Mouse (Mus musculus) MEL (cell line): Measurements from ENCODE around the gene Vmn1r198. TPM values are rescaled to one million over a fixed set of nuclear protein-coding genes. Genes with fewer than 3 reads are reported as not detected.

ENCODE experiments used
- DNase-seq: peaks from one replicate; pipeline ENCODE4 v3.0.0; 2011; ENCODE audit warnings: low read depth, low spot score
- H3K27ac ChIP-seq: 2 replicates; pipeline ENCODE4 v1.5.1; 2012; ENCODE audit warnings: low read depth, mild to moderate bottlenecking, control low read depth, low read length, moderate library complexity; ENCODE audit not compliant: control insufficient read depth
- H3K27me3 ChIP-seq, 2 experiments: fragments of 150-350 bp in 1 of 2; sonication (generic) in 1 of 2; 2 replicates each; pipeline ENCODE4 v1.6.1; 2012; ENCODE audit warnings: low read length in 2 of 2, mild to moderate bottlenecking in 2 of 2, improper control_type of control experiment in 1 of 2, moderate library complexity in 1 of 2; ENCODE audit not compliant: insufficient read depth in 2 of 2, control insufficient read depth in 1 of 2
- H3K36me3 ChIP-seq, 2 experiments: 2 replicates each; pipeline ENCODE4 v1.6.1; 2012 to 2014; ENCODE audit warnings: low read length in 2 of 2, improper control_type of control experiment in 1 of 2, inconsistent platforms in 1 of 2, mild to moderate bottlenecking in 1 of 2; ENCODE audit not compliant: insufficient read depth in 2 of 2, control insufficient read depth in 1 of 2
- H3K4me1 ChIP-seq, 2 experiments: fragments of 150-350 bp in 1 of 2; sonication (generic) in 1 of 2; 2 replicates each; pipeline ENCODE4 v1.6.1; 2012; ENCODE audit warnings: low read length in 2 of 2, improper control_type of control experiment in 1 of 2, mild to moderate bottlenecking in 1 of 2; ENCODE audit not compliant: insufficient read depth in 2 of 2, control insufficient read depth in 1 of 2
- H3K4me3 ChIP-seq, 2 experiments: fragments of 150-350 bp in 1 of 2; sonication (generic) in 1 of 2; 2 replicates each; pipeline ENCODE4 v1.5.1; 2012; ENCODE audit warnings: low read depth in 2 of 2, low read length in 2 of 2, mild to moderate bottlenecking in 2 of 2, moderate library complexity in 2 of 2, control low read depth in 1 of 2, improper control_type of control experiment in 1 of 2; ENCODE audit not compliant: control insufficient read depth in 1 of 2, insufficient read depth in 1 of 2
- H3K79me2 ChIP-seq: 2 replicates; pipeline ENCODE4 v1.6.1; 2012; ENCODE audit warnings: mild to moderate bottlenecking, low read length, moderate library complexity; ENCODE audit not compliant: control insufficient read depth, poor library complexity, insufficient read depth
- H3K9ac ChIP-seq: 2 replicates; pipeline ENCODE4 v1.6.1; 2012; ENCODE audit warnings: low read depth, mild to moderate bottlenecking, control low read depth, low read length, moderate library complexity; ENCODE audit not compliant: control insufficient read depth, poor library complexity, severe bottlenecking
- H3K9me3 ChIP-seq: fragments of 150-350 bp; sonication (generic); replicated peaks from 2 replicates; pipeline ENCODE4 v1.6.1; 2012; ENCODE audit warnings: mild to moderate bottlenecking, low read length, improper control_type of control experiment, moderate library complexity; ENCODE audit not compliant: insufficient read depth
- E2F4 ChIP-seq: IDR thresholded peaks from 2 replicates; pipeline ENCODE4 v1.6.1; 2011; ENCODE audit warnings: low read depth, low read length, improper control_type of control experiment, borderline replicate concordance
- ELF1 ChIP-seq: IDR thresholded peaks from 2 replicates; pipeline ENCODE4 v1.6.1; 2014; ENCODE audit warnings: low read depth, mild to moderate bottlenecking, inconsistent platforms, low read length, improper control_type of control experiment, moderate library complexity
- ETS1 ChIP-seq: IDR thresholded peaks from 2 replicates; pipeline ENCODE4 v1.6.1; 2012; ENCODE audit warnings: low read depth, mild to moderate bottlenecking, inconsistent platforms, low read length, improper control_type of control experiment, moderate library complexity
- MAX ChIP-seq: IDR thresholded peaks from 2 replicates; pipeline ENCODE4 v1.6.1; 2011; ENCODE audit warnings: low read length, improper control_type of control experiment
- MAZ ChIP-seq: IDR thresholded peaks from 2 replicates; pipeline ENCODE4 v1.6.1; 2012; ENCODE audit warnings: low read depth, mild to moderate bottlenecking, inconsistent platforms, low read length, improper control_type of control experiment
- POLR2A ChIP-seq, 2 experiments: IDR thresholded peaks; 2 replicates each; pipeline ENCODE4 v1.6.1; 2011 to 2012; ENCODE audit warnings: low read length in 2 of 2, mild to moderate bottlenecking in 2 of 2, control low read depth in 1 of 2, improper control_type of control experiment in 1 of 2, low read depth in 1 of 2, moderate library complexity in 1 of 2; ENCODE audit not compliant: control insufficient read depth in 1 of 2, insufficient read depth in 1 of 2, poor library complexity in 1 of 2
- TCF12 ChIP-seq: IDR thresholded peaks from 2 replicates; pipeline ENCODE4 v1.6.1; 2014; ENCODE audit warnings: low read depth, mild to moderate bottlenecking, inconsistent platforms, low read length, improper control_type of control experiment, moderate library complexity
- ZC3H11A ChIP-seq: IDR thresholded peaks from 2 replicates; pipeline ENCODE4 v1.6.1; 2012; ENCODE audit warnings: low read depth, mild to moderate bottlenecking, inconsistent platforms, low read length, improper control_type of control experiment
- polyA plus RNA-seq, 2 experiments: library from polyadenylated mRNA; stranded (reverse) in 1 of 2; unstranded in 1 of 2; fragments of >175 nt in 1 of 2; fragments of >200 nt in 1 of 2; gene quantifications; 2 replicates each; pipeline versions ENCODE4 v1.2.1 to v1.2.4; 2012; ENCODE audit warnings: low replicate concordance in 2 of 2, low read depth in 1 of 2; ENCODE audit not compliant: insufficient read length in 2 of 2, insufficient read depth in 1 of 2, missing spikeins in 1 of 2
- total RNA-seq: library from RNA; depleted of rRNA; stranded (reverse); fragments of 300-350 nt; gene quantifications from 2 replicates; pipeline ENCODE4 v1.2.3, GENCODE M21; 2012; rRNA removed

Gene Vmn1r198
- total and polyA plus RNA-seq, 3 experiments: not detected

DNA sequence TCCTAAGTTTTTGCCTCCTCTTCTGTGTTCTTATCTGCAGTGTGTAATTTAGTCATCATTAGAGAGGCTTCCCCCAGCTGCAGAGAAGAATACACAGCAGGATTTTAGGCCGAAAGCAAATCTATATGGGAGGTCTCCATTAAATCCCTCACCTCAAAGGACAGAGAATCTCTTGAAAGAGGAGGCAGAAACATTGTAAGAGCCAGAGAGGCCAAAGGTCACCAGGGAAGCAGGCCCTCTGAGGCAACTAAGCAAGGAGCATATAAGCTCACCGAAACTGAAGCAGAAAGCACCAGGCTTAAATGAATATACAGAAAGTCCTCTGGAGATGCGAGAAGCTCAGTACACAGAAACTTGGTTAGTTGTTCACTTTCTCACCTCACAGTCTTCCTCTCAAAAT, 39.9 kb downstream of the Vmn1r198 start, which contains the start of gene Vmn1r200:
Gene Vmn1r200, plus strand, starts transcription at position 301 of the 400 bp plus-strand sequence.
- Histone ChIP-seq H3K4me1 (no peaks in the 10 kb centered on the region), H3K27ac (no peak within 1 kb of the TSS), H3K36me3 (no peaks in the 10 kb centered on the region), H3K9ac (no peak within 1 kb of the TSS), H3K27me3 (no peaks in the 10 kb centered on the region), H3K79me2 (no peaks in the 10 kb centered on the region), H3K4me3 (no peak within 1 kb of the TSS), H3K9me3 (no peaks in the 10 kb centered on the region)
- TF ChIP-seq POLR2A (IDR thresholded peaks at IDR 0.05; ENCODE audit: control insufficient read depth in 1 of 2, insufficient read depth in 1 of 2, low read depth in 1 of 2, low read length in 2 of 2, poor library complexity in 1 of 2): no peak
- no peak for TF ChIP-seq ZC3H11A
- TF ChIP-seq ELF1: no peak
- no peak for DNase-seq

DNA sequence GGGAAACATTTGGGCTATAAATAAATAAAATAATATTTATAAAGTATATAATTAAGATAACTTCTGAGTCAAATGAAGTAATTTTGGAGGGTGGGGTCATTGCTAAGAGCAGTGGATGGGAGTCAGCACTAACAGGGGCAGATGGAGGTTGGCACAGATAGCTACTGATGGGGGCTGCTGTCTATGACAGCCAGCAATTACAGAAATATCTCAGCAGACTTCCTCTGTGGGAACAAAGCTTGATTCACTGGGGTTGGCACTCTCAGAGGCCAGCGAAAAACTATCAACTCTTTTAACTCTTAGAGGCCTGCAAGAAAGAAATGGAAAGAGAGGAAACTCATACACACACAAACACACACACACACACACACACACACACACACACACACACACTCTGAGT, 52.8 kb downstream of the Vmn1r198 start:
- H3K27me3 ChIP-seq: no peaks in the 10 kb centered on the region
- DNase-seq: no peak
- H3K9me3 ChIP-seq: no peaks in the 10 kb centered on the region
- H3K4me3 ChIP-seq: no peak overlapping the region
- TF ChIP-seq ETS1 (no peak), E2F4 (no peak), MAZ (no peak), MAX (no peak), TCF12 (no peak)
- H3K79me2 ChIP-seq: no peaks in the 10 kb centered on the region
- no peak overlapping the region for H3K27ac ChIP-seq
- H3K4me1 ChIP-seq: no peaks in the 10 kb centered on the region
- no peaks in the 10 kb centered on the region for H3K36me3 ChIP-seq
- no peak overlapping the region for H3K9ac ChIP-seq

Other genes starting within 250 kb of the Vmn1r198 start
- gene Vmn1r189, start 244.5 kb upstream of the Vmn1r198 start, total RNA-seq: not detected in 2 replicates
- gene Vmn1r189, start 244.5 kb upstream of the Vmn1r198 start, polyA plus RNA-seq: not detected
- not detected in 2 replicates for gene Vmn1r191, start 166.4 kb upstream of the Vmn1r198 start, total RNA-seq
- not detected for gene Vmn1r191, start 166.4 kb upstream of the Vmn1r198 start, polyA plus RNA-seq
- gene Vmn1r192, start 159.2 kb upstream of the Vmn1r198 start, total RNA-seq: not detected in 2 replicates
- gene Vmn1r192, start 159.2 kb upstream of the Vmn1r198 start, polyA plus RNA-seq: not detected
- not detected in 2 replicates for gene Vmn1r193, start 127.2 kb upstream of the Vmn1r198 start, total RNA-seq
- not detected for gene Vmn1r193, start 127.2 kb upstream of the Vmn1r198 start, polyA plus RNA-seq
- not detected in 2 replicates for gene Vmn1r194, start 106.1 kb upstream of the Vmn1r198 start, total RNA-seq
- gene Vmn1r194, start 106.1 kb upstream of the Vmn1r198 start, polyA plus RNA-seq: not detected
- not detected in 2 replicates for gene Vmn1r195, start 79.8 kb upstream of the Vmn1r198 start, total RNA-seq
- not detected for gene Vmn1r195, start 79.8 kb upstream of the Vmn1r198 start, polyA plus RNA-seq
- gene Vmn1r196, start 60.4 kb upstream of the Vmn1r198 start, total RNA-seq: 0.03 TPM in 1 of 2 replicates, not detected in the other
- not detected for gene Vmn1r196, start 60.4 kb upstream of the Vmn1r198 start, polyA plus RNA-seq
- gene Vmn1r197, start 25.8 kb upstream of the Vmn1r198 start, total RNA-seq: not detected in 2 replicates
- gene Vmn1r197, start 25.8 kb upstream of the Vmn1r198 start, polyA plus RNA-seq: not detected
- not detected in 2 replicates for gene Vmn1r199, start 29.5 kb downstream of the Vmn1r198 start, total RNA-seq
- gene Vmn1r199, start 29.5 kb downstream of the Vmn1r198 start, polyA plus RNA-seq: not detected
- not detected in 2 replicates for gene Vmn1r200, start 40.0 kb downstream of the Vmn1r198 start, total RNA-seq
- gene Vmn1r200, start 40.0 kb downstream of the Vmn1r198 start, polyA plus RNA-seq: not detected
- not detected in 2 replicates for gene Vmn1r201, start 121.6 kb downstream of the Vmn1r198 start, total RNA-seq
- not detected for gene Vmn1r201, start 121.6 kb downstream of the Vmn1r198 start, polyA plus RNA-seq
- not detected in 2 replicates for gene Vmn1r202, start 155.0 kb downstream of the Vmn1r198 start, total RNA-seq
- not detected for gene Vmn1r202, start 155.0 kb downstream of the Vmn1r198 start, polyA plus RNA-seq
- 0.04 TPM in 1 of 2 replicates, not detected in the other for gene Vmn1r203, start 167.8 kb downstream of the Vmn1r198 start, total RNA-seq
- gene Vmn1r203, start 167.8 kb downstream of the Vmn1r198 start, polyA plus RNA-seq: under 1 TPM in 1 of 2 experiments, not detected in 1; 0.04 TPM
- not detected in 2 replicates for gene Vmn1r204, start 202.8 kb downstream of the Vmn1r198 start, total RNA-seq
- gene Vmn1r204, start 202.8 kb downstream of the Vmn1r198 start, polyA plus RNA-seq: not detected
- gene Vmn1r205, start 242.6 kb downstream of the Vmn1r198 start, total RNA-seq: not detected in 2 replicates
- gene Vmn1r205, start 242.6 kb downstream of the Vmn1r198 start, polyA plus RNA-seq: not detected